Mouse (Mus musculus): Measurements from ENCODE around the gene Fkbp8.

DNA sequence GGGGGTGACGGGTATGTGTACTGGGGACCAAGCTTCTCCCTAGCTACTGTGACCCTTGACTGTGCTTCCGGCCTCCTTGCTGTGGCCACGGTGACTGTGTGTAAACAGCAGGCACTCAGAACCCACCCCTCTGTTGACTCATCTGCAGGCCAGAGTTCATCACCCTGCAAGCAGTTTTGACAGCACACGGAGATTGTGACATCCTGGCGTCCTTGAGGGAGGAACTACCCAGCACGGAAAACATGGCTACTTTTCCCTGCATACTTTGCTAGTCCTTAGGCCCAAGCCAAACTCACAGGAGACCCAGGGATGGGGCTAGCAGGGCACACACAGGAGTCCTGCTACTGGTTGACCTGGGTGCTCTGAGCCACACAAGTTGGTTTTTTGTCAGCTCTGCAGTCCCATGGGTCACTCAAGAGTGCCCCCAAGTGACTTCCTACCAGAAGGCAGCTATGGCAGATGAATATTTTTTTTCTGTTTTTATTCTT lies 16.7 kb downstream of the Fkbp8 start:
- TF ChIP-seq CTCF (conservative IDR thresholded peaks at IDR 0.05; ENCODE audit: low read length) (peak; percentile 36), POU5F1 (IDR thresholded peaks at IDR 0.05; ENCODE audit: borderline replicate concordance, low read length) (no peak), NANOG (IDR thresholded peaks at IDR 0.05; ENCODE audit: borderline replicate concordance, low read length) (no peak)

All from E14TG2a.4 (cell line).